Mouse (Mus musculus) ovary, postnatal 36 days (tissue): Measurements from ENCODE around the gene 1700020L24Rik.

Source experiments
- DNase-seq: peaks from one replicate; pipeline ENCODE4 v3.0.0; 2022; ENCODE audit warnings: low spot score, mixed read lengths

The 1700020L24Rik gene

GRCm38 (mm10) chr11:83472324-83473234, 35.1 kb downstream of the 1700020L24Rik start, which contains the start of gene Taf15:
Taf15 (plus strand) TSS chr11:83473086.
- peak; percentile 99 for DNase-seq

GRCm38 (mm10) chr11:83473235-83474016, 35.9 kb downstream of the 1700020L24Rik start:
- DNase-seq, result no peak
